In genomic region chr11:102739278-102739966, GRCm38 (mm10) we compare ENCODE assay signal across 8 mouse cellular contexts. TPM values are rescaled to one million over a fixed set of nuclear protein-coding genes. Genes with fewer than 3 reads are reported as not detected.
A peak's percentile ranks its signal among the peaks of the same experiment; 100 is the strongest.
DNase-seq lines count a peak whose midpoint lies in the region; ATAC-seq and TF ChIP-seq lines count a peak whose summit lies in the region.

No protein-coding gene starts in this region.

- H3K4me1 ChIP-seq in lung, embryonic 16.5 days (replicated peaks; ENCODE audit: control insufficient read depth, insufficient read depth, low read length): peaks cover 4% of the 10 kb centered on the region

- peak; percentile 15 for TF ChIP-seq CTCF in C2C12 (IDR thresholded peaks at IDR 0.05; ENCODE audit: control insufficient read depth, insufficient read depth, insufficient read length)

- H3K27me3 ChIP-seq in C2C12 (ENCODE audit: control insufficient read depth, insufficient read depth, insufficient read length): peaks cover 9% of the 10 kb centered on the region
- H3K27me3 ChIP-seq in lung, embryonic 16.5 days (ENCODE audit: control insufficient read depth, insufficient read depth, low read depth, low read length): no peaks in the 10 kb centered on the region; the same call in none of the 2 replicates

- no peaks in the 10 kb centered on the region for H3K36me3 ChIP-seq in C2C12 (ENCODE audit: control insufficient read depth, insufficient read depth)
- no peaks in the 10 kb centered on the region for H3K36me3 ChIP-seq in lung, embryonic 16.5 days (ENCODE audit: control insufficient read depth, insufficient read depth, low read length)

- H3K9me3 ChIP-seq in lung, embryonic 16.5 days (ENCODE audit: control insufficient read depth, low read length): no peaks in the 10 kb centered on the region

- H3K4me3 ChIP-seq in C2C12 (ENCODE audit: insufficient read depth, poor library complexity, severe bottlenecking): no peak overlapping the region
- peak overlapping the region; percentile 28 for H3K4me3 ChIP-seq in lung, embryonic 16.5 days (ENCODE audit: low read length)

- DNase-seq in ZHBTc4 (ENCODE audit: low read depth, low spot score): peak; percentile 89
- DNase-seq in embryo, embryonic 11.5 days (ENCODE audit: low read depth, low spot score): peak; percentile 55
- DNase-seq in heart, postnatal 4 days: peak; percentile 54
- peak; percentile 62 to 63 for DNase-seq in layer of hippocampus, adult 8-10 months (ENCODE audit: low spot score in 2 of 2)
- peak; percentile 88 for DNase-seq in retina, embryonic 14.5 days (ENCODE audit: low spot score)
- DNase-seq in urinary bladder, adult 2 months (ENCODE audit: low spot score): no peak

- peak overlapping the region; percentile 53 for H3K4me2 ChIP-seq in lung, embryonic 16.5 days (ENCODE audit: low read depth, low read length)

- peak; percentile 52 for ATAC-seq in lung, embryonic 16.5 days (ENCODE audit: low read depth)

- H3K79me2 ChIP-seq in C2C12 (ENCODE audit: control insufficient read depth, insufficient read depth): no peaks in the 10 kb centered on the region

- 0 out of 2 replicates have a peak overlapping the region, but pooled peaks have one; percentile 3 for H3K9ac ChIP-seq in lung, embryonic 16.5 days (ENCODE audit: low read length)

- no peak overlapping the region for H3ac ChIP-seq in C2C12 (ENCODE audit: control insufficient read depth, insufficient read length, low read depth)

- H3K27ac ChIP-seq in lung, embryonic 16.5 days (ENCODE audit: low read length): no peak overlapping the region

- H3K79me3 ChIP-seq in C2C12 (ENCODE audit: low read depth): no peaks in the 10 kb centered on the region

- 6% methylated on average over 20 of the region's 20 CpGs for WGBS in lung, embryonic 16.5 days

TF ChIP-seq in C2C12, 6 proteins besides CTCF, POLR2A, EP300 and RAD21:
- TF ChIP-seq MAX (IDR thresholded peaks at IDR 0.05) (no peak), USF1 (IDR thresholded peaks at IDR 0.05; ENCODE audit: low read depth) (no peak), CEBPB (IDR thresholded peaks at IDR 0.05; ENCODE audit: low read depth) (no peak), MYOG (IDR thresholded peaks at IDR 0.05; ENCODE audit: control insufficient read depth, extremely low read depth, insufficient read length) (no peak), MYOD1 (IDR thresholded peaks at IDR 0.05; ENCODE audit: control insufficient read depth, insufficient read length, low read depth) (no peak), FOSL1 (IDR thresholded peaks at IDR 0.05; ENCODE audit: insufficient read depth, low read length, poor library complexity, severe bottlenecking) (no peak)

RNA-seq across cellular contexts. Expression of gene Adam11, which starts 21.8 kb away (rescaled TPM):
- polyA plus RNA-seq in C2C12 (2012; fragmentation: generic; extraction: Trizol): 0.41 TPM
- 1 to 10 TPM; 6.9 TPM for total RNA-seq in heart, postnatal 4 days (2021)
- 100 to 1,000 TPM; 168 to 220 (median 192) TPM for total RNA-seq in layer of hippocampus, adult 8-10 months (2022)
- 5.0 and 5.1 TPM in 2 replicates for polyA plus RNA-seq in lung, embryonic 16.5 days (2015; fragmentation: Nextera tagmentation; extraction: Ambion mirVana)
- 7.5 and 8.5 TPM in 2 replicates for polyA plus RNA-seq in urinary bladder, adult 2 months (2012; rRNA removed)

RNA-seq across cellular contexts. Expression of gene Ccdc43, which starts 41.8 kb away (rescaled TPM):
- 18.6 TPM for polyA plus RNA-seq in C2C12 (2012; fragmentation: generic; extraction: Trizol)
- 10 to 100 TPM; 21.8 to 23.2 TPM for total RNA-seq in heart, postnatal 4 days (2021)
- total RNA-seq in layer of hippocampus, adult 8-10 months (2022): 10 to 100 TPM; 29.3 to 32.2 (median 30.1) TPM
- 45.9 and 47.5 TPM in 2 replicates for polyA plus RNA-seq in lung, embryonic 16.5 days (2015; fragmentation: Nextera tagmentation; extraction: Ambion mirVana)
- 17.3 and 17.8 TPM in 2 replicates for polyA plus RNA-seq in urinary bladder, adult 2 months (2012; rRNA removed)
